15 mouse cellular contexts compared by ENCODE assay signal in the genomic region with DNA sequence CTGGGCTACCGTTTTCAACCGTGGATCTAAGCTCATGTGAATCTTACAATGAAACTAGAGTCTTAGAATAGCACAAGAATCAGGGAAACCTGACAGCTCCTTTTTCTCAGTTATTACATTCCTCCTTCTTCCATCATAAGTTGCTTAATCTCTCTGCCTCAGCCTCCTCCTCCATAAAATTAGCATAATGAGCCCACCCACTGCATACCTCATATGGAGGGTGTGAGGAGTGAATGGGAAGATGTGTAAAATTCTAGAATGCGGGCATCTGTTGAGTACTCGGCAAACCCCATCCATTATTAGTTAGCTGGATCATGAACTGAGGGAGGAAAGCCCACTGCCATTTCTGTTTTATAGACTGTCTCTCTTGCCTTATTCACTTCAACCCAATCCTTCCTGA.
A peak's percentile ranks its signal among the peaks of the same experiment; 100 is the strongest.
DNase-seq lines count a peak whose midpoint lies in the region; ATAC-seq lines count a peak whose summit lies in the region.
"Had no signal": no experiment of that assay in that cellular context is flagged by ENCODE, and none has a peak within 500 bp of the region (broad histone marks: within the 10 kb centered on the region; RNA-seq: fewer than 3 reads in every experiment).

No protein-coding gene starts in this region.

- WGBS in forebrain, embryonic 14.5 days = 74% methylated on average over 4 of the region's 4 CpGs
- 81% methylated on average over 4 of the region's 4 CpGs for WGBS in forebrain, embryonic 12.5 days

- H3K4me2 ChIP-seq in forebrain, embryonic 14.5 days (ENCODE audit: low read length) = no peak overlapping the region
- H3K4me2 ChIP-seq in forebrain, embryonic 12.5 days = no peak overlapping the region
- H3K4me2 ChIP-seq: embryonic facial prominence, embryonic 13.5 days; hindbrain, embryonic 12.5 days had no signal

- H3K27me3 ChIP-seq in forebrain, embryonic 14.5 days (replicated peaks; ENCODE audit: control insufficient read depth, insufficient read depth, low read length) = no peaks in the 10 kb centered on the region
- no peaks in the 10 kb centered on the region for H3K27me3 ChIP-seq in forebrain, embryonic 12.5 days
- H3K27me3 ChIP-seq: embryonic facial prominence, embryonic 13.5 days; hindbrain, embryonic 12.5 days had no signal

- H3K4me3 ChIP-seq in forebrain, embryonic 14.5 days (ENCODE audit: low read depth, low read length) = no peak overlapping the region
- no peak overlapping the region for H3K4me3 ChIP-seq in forebrain, embryonic 12.5 days (replicated peaks)
- H3K4me3 ChIP-seq: embryonic facial prominence, embryonic 13.5 days; gastrocnemius, adult 2 months; heart, embryonic 10.5 days; hindbrain, embryonic 12.5 days had no signal

- no peak overlapping the region for H3K27ac ChIP-seq in forebrain, embryonic 14.5 days (ENCODE audit: low read depth, low read length)
- no peak overlapping the region for H3K27ac ChIP-seq in forebrain, embryonic 12.5 days
- H3K27ac ChIP-seq: embryonic facial prominence, embryonic 13.5 days; heart, embryonic 10.5 days; hindbrain, embryonic 12.5 days had no signal

- H3K9ac ChIP-seq in forebrain, embryonic 14.5 days (ENCODE audit: low read length) = no peak overlapping the region
- H3K9ac ChIP-seq in forebrain, embryonic 12.5 days = no peak overlapping the region
- H3K9ac ChIP-seq: embryonic facial prominence, embryonic 13.5 days; hindbrain, embryonic 12.5 days had no signal

- H3K9me3 ChIP-seq in forebrain, embryonic 14.5 days (replicated peaks; ENCODE audit: control insufficient read depth, low read length) = no peaks in the 10 kb centered on the region
- no peaks in the 10 kb centered on the region for H3K9me3 ChIP-seq in forebrain, embryonic 12.5 days
- H3K9me3 ChIP-seq: embryonic facial prominence, embryonic 13.5 days; heart, embryonic 10.5 days; hindbrain, embryonic 12.5 days had no signal

- H3K36me3 ChIP-seq in forebrain, embryonic 14.5 days (ENCODE audit: control insufficient read depth, insufficient read depth, low read length) = no peaks in the 10 kb centered on the region
- H3K36me3 ChIP-seq in forebrain, embryonic 12.5 days (replicated peaks) = no peaks in the 10 kb centered on the region
- H3K36me3 ChIP-seq: embryonic facial prominence, embryonic 13.5 days; heart, embryonic 10.5 days; hindbrain, embryonic 12.5 days had no signal

- peaks cover 10% of the 10 kb centered on the region for H3K4me1 ChIP-seq in forebrain, embryonic 14.5 days (ENCODE audit: control insufficient read depth, insufficient read depth, low read length)
- H3K4me1 ChIP-seq in forebrain, embryonic 12.5 days = peaks cover 6% of the 10 kb centered on the region

- no peak for ATAC-seq in forebrain, embryonic 14.5 days
- no peak for ATAC-seq in forebrain, embryonic 12.5 days (ENCODE audit: low FRiP score)
- ATAC-seq: hindbrain, embryonic 16.5 days had no signal

- DNase-seq in forebrain, embryonic 14.5 days (ENCODE audit: low spot score) = peak; percentile 22
- DNase-seq in heart, adult 11 months = peak; percentile 61
- DNase-seq in heart, adult 8-10 months (ENCODE audit: low spot score) = no peak
- DNase-seq in right cerebral cortex, adult 18-20 months = peak; percentile 60
- no peak for DNase-seq in right cerebral cortex, postnatal 25 days
- no peak for DNase-seq in urinary bladder, postnatal 25 days (ENCODE audit: low spot score)
- DNase-seq: adrenal gland, postnatal 10 days; heart, postnatal 10 days; heart, postnatal 4 days had no signal

Comparison
In these comparisons a context has a peak if more than half of its experiments do, and no peak if none do; other contexts are left out.
1. DNase-seq: peak in forebrain, embryonic 14.5 days (single experiment), heart, adult 11 months (single experiment) and right cerebral cortex, adult 18-20 months (single experiment); none in heart, adult 8-10 months (single experiment), right cerebral cortex, postnatal 25 days (single experiment) and urinary bladder, postnatal 25 days (single experiment).